Mouse (Mus musculus): Measurements from ENCODE around the gene Ptpro. TPM values are rescaled to one million over a fixed set of nuclear protein-coding genes. Genes with fewer than 3 reads are reported as not detected.
"Not testable (repeated sequence)": the region's sequence is repeated elsewhere in the genome, so short reads cannot be mapped to it uniquely, and the experiment has no call there.

Ptpro gene
- total RNA-seq, 2 experiments from 2014 or later, result 2.6 to 2.8 TPM

DNA sequence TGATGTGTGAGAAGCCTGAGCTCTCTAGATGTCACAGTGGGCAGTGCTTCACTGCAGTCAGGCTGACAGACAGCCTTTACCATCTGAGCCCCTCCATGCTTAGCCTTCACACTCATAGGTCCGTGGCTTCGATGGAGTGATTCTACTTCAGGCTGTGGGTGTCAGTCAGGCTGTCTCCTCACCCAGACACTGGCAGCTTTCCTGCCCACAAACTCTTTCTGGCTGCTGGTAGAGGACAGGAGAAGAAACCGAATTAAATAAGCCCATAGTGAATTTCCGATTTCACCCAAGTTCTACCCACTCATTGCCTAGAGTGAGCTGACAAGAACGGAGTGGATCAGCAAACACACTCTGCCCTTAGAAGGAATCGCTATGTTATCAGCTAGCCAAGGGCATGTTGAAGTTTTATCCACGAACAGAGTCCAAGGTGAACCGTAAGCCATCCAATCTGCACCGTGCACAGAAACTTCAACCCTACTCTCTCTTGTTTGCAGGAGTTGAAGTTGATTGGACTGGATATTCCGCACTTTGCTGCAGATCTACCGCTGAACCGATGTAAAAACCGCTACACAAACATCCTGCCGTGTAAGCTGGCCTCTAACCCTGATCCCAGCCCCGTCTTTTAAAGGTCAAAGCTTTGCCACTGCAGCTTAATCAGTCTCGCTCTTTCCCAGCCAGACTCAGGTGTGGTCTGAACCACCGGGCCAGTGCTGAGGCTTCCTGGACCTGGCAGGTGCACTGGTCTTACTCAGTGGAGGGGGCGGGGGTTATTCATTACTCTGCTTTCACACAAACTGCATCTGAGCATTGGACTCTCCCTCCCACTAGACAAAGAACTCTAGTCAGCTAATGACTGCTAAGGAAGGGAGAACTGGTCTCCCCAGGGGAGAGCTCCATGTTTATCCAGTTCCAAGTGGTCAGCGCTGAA lies 188.7 kb downstream of the Ptpro start:
- no peak for DNase-seq
- intact Hi-C loops (cut with DNase I), result no loop called here

DNA sequence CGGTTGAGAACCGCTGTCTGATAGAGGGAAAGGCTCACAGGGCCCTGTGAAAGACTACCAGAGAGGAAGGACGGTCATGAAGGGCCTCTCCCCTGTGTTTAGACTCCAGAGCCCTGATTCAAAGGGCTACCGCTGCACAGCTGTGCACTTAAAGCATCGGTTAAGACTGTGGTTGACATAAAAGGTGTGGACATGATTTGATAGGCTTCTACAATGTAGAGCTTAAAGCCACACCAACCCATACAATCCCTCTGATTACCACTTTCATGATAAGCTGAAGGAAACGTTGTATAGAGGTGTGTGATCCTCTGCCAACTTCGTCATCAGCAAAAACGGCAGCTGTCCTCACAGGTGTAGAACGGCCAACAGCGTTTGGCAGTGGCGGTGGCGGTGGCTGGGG lies 191.0 kb downstream of the Ptpro start:
- intact Hi-C loops (cut with DNase I), result no loop called here
- DNase-seq, result no peak

DNA sequence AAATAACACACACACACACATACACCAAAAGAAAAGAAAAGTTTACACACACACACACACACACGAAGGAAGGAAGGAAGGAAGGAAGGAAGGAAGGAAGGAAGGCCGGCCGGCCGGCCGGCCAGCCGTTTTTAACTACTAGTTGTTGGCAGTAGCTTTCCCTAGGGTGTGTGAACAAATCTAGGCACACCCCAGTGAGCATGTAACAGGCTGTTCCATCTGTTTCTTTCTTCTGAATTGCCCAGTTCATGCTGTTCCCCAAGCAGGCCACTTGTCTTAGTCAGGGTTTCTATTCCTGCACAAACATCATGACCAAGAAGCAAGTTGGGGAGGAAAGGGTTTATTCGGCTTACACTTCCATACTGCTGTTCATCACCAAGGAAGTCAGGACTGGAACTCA lies 194.0 kb downstream of the Ptpro start:
- intact Hi-C loops (cut with DNase I); DNase-seq: not testable (repeated sequence)

- peak; percentile 42 to 62 for DNase-seq
- intact Hi-C loops (cut with DNase I), result loop anchor here (1.0 to 5.0 kb wide), 3 partner anchors 102 to 269 kb away; no protein-coding TSS in a partner anchor
Observed at GRCm38 (mm10) chr6:137455537-137456041, 203.5 kb downstream of the Ptpro start.

DNA sequence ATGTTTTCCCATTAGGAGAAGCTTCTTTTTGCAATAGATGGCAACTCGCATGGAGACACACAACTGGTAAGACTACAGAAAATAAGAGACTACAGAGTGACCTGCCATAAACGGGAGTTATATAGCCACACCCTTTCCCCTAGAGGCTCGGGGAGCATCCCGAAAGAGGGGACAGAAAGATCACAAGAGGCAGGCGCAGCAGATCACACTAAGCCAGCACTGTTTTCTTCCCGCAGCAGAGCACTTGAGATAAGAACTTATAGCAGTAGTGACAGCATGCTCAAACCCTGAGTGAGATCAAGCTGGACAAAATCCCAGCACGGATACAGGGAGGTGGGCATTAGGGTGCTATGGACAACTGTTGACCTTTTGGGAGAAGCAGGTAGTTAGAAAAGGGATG lies 203.9 kb downstream of the Ptpro start:
- no peak for DNase-seq
- intact Hi-C loops (cut with DNase I), result loop anchor here (2.0 to 5.0 kb wide), 2 partner anchors 101 to 193 kb away; no protein-coding TSS in a partner anchor

DNA sequence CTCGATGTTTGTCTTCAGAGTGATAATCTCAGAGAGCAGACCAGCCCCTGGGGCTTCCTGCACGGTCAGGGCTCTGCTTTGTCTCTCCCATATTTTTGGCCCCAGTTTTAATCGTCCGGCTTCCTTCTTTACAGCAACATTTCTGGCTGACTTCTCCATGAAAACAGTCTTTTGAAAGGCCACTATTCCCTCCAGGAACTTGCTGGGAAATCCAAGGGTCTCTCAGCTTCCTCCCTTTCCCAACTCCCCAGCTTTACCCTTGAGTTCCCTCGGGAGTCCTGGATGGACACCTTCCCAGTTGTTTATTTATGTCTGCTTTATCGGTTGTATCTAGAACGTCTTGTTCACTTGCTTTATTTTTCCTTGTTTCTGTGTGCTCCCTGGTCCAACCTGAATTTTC lies 205.1 kb downstream of the Ptpro start:
- intact Hi-C loops (cut with DNase I), result loop anchor here (2.0 to 5.0 kb wide), 2 partner anchors 100 to 192 kb away; no protein-coding TSS in a partner anchor

GRCm38 (mm10) chr6:137458136-137458535 lies 206.0 kb downstream of the Ptpro start:
- DNase-seq, result no peak
- intact Hi-C loops (cut with DNase I), result loop anchor here (5.0 kb wide), 1 partner anchor 99 kb away; no protein-coding TSS in a partner anchor

More for the DNA sequence above, 205.1 kb downstream of the Ptpro start:
- peak; percentile 36 to 55 for DNase-seq

DNA sequence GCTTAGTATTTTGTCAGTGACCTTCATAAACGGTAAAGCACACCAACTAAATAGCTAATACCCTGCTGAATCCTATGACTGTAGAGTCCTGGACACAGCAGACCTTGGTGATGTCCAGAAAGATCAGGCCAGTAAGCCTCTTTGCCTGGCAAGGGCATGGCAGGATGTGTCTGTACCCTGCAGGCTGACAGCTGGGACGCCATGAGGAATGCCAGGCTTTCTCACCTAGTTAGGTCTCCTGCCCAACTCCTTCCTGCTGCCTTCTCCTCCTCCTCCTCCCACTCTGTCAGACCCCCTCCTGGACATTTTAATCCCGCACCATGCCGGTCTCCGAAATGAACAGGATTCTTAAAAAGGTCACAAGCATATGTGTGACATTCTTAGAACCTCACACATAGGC lies 211.7 kb downstream of the Ptpro start:
- DNase-seq, result no peak
- intact Hi-C loops (cut with DNase I), result no loop called here

DNA sequence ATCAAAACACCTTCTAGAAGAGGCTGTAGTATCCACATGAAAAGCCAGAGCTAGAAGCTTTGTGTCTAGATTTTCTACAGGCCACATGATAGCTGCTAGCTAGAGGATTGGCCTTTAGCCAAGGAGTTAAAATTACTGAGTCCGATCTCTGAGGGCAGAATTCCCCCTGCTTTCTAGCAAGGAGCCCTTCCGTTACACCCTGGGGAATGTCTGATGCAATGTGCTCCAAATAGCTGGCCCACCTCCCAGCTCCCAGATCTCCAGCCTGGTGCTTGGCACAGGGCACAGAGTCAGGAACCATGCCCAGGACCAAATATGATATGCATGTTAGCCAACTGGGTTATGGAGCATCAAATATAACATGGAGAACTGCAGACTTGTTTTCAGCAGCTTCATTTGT lies 213.1 kb downstream of the Ptpro start:
- peak; percentile 74 to 86 for DNase-seq
- intact Hi-C loops (cut with DNase I), result no loop called here

DNA sequence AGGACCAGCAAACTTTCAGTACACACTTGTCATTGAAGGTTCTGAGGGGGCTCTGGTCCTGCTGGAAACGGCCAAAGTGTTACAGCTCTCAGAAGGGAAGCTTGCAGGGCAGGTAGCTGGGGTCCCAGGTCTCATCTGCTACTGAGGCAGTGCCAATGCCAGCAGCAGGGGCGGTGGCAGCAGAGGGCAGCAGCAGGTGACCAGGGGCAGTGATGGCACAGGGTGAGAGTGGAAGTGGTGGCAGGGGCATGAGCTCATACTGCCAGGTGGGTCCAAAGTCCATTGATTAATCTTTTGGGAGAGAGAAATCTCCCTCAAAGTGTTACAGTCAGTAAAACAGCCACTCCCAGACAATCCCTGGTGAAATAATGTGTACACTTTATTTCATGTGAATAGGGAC lies 214.1 kb downstream of the Ptpro start:
- intact Hi-C loops (cut with DNase I), result no loop called here
- no peak for DNase-seq

DNA sequence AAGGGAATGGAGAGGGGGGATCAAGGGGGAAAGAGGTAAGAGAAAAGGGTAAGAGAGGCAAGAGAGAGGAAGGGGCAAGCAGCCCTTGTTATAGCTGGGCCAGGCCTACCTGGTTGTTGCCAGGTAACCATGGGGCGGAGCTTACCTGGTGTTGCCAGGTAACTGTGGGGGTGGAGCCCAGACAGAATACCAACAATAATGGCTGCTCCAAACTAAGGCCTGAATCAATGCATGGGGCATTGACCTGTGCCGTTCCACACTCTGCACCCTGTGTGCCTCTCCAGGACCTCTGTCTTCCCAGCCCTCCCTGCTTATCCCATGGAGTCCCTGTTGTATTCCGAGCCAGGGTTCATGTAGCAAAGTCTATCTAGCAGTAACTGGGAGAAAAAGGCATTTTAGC lies 215.6 kb downstream of the Ptpro start:
- intact Hi-C loops (cut with DNase I), result no loop called here
- no peak for DNase-seq

- no peak for DNase-seq
- intact Hi-C loops (cut with DNase I), result no loop called here
Observed at GRCm38 (mm10) chr6:137469541-137469940, 217.4 kb downstream of the Ptpro start.

GRCm38 (mm10) chr6:137470901-137471598 lies 218.9 kb downstream of the Ptpro start:
- intact Hi-C loops (cut with DNase I), result no loop called here
- peak; percentile 88 to 89 for DNase-seq

DNA sequence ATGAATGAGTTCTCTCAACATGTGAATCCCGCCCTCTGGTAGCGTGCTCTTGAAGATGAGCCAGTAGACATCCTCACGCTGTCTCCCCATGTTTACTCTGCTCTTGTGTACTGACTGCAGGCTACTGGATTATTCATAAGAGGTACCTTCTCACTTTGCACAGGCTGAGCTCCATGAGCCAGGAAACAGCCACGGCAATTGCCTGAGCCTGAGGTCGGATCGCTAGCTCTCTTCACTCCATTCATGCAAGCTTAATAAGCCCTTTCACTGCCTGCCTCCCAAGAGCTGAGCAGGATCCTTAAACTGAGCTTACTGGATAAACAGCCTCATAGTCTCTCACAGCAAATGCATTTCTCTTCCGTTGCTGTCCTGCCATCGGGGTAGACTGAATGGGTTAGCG lies 220.0 kb downstream of the Ptpro start:
- intact Hi-C loops (cut with DNase I), result no loop called here

DNA sequence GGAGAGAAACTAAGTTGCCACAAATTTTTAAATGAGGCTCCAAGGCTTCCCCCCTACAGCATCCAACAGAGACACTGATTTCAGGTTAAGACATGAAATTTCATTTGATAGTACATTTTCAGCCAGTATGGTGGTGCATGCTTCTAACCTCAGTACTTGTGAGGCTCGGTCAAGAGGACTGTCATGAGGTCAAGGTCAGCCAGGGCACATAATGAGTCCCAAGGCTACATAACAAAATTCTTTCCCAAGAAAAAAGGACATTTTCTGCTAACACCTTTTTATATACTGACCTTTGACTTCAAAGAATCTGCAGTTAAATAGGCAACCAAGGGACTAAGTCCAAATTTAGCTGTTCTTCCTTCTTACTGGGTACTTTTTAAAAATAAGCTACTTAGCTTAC lies 221.3 kb downstream of the Ptpro start:
- intact Hi-C loops (cut with DNase I), result no loop called here

More for the DNA sequence above, 220.0 kb downstream of the Ptpro start:
- DNase-seq, result no peak

GRCm38 (mm10) chr6:137475695-137476094 lies 223.6 kb downstream of the Ptpro start:
- DNase-seq; intact Hi-C loops (cut with DNase I): not testable (repeated sequence)

More for the DNA sequence above, 221.3 kb downstream of the Ptpro start:
- DNase-seq, result no peak

GRCm38 (mm10) chr6:137482891-137483290 lies 230.8 kb downstream of the Ptpro start:
- intact Hi-C loops (cut with DNase I), result no loop called here
- DNase-seq, result no peak

- intact Hi-C loops (cut with DNase I), result no loop called here
- DNase-seq, result peak; percentile 53 to 55
Observed at GRCm38 (mm10) chr6:137487443-137487842, 235.3 kb downstream of the Ptpro start.

DNA sequence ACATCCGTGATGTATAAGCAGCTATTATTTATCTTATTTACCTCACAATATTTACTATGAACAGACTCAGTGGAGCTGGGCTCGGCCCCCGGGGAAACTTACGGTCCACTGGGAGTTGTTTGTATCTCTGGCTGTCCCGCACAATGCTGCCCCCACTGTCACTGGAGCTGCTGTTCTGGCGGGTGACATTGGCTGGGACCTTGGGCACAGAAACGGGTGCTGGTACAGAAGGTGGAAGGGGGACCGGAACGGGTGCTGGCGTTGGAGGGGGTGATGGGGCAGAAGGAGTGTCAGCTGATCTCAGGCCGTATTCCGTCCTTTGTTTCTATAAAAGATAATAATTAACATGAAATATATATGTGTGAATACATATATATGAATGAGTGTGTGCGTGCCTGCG lies 238.0 kb downstream of the Ptpro start:
- intact Hi-C loops (cut with DNase I), result no loop called here
- DNase-seq, result no peak

- intact Hi-C loops (cut with DNase I), result no loop called here
- no peak for DNase-seq
Observed at GRCm38 (mm10) chr6:137491659-137492058, 239.5 kb downstream of the Ptpro start.

- DNase-seq, result no peak
- intact Hi-C loops (cut with DNase I), result no loop called here
Observed at GRCm38 (mm10) chr6:137492582-137492981, 240.5 kb downstream of the Ptpro start.
